Mouse (Mus musculus): ENCODE measurements around the gene Nf1.
A peak's percentile ranks its signal among the peaks of the same experiment; 100 is the strongest.

Gene Nf1

DNA sequence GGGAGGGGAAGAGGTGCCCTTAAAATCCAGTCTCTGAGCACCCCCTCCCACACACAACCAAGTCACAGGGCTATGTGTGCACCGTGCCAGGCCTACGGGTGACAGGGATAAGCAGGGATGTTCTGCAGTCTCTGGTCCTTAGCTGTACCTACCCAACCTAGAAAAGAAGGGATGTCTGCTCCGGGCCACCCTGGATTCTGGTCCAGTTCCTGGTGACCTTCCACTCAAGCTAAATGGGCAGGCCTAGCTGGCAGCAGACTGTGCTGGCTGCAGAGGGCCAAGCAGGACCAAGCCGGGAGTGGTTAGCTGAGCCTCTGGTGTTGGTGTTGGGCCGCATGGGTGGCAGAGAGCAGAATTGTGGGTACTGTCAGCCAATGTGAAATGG, 252.1 kb downstream of the Nf1 start:
- DNase-seq = no peak

DNA sequence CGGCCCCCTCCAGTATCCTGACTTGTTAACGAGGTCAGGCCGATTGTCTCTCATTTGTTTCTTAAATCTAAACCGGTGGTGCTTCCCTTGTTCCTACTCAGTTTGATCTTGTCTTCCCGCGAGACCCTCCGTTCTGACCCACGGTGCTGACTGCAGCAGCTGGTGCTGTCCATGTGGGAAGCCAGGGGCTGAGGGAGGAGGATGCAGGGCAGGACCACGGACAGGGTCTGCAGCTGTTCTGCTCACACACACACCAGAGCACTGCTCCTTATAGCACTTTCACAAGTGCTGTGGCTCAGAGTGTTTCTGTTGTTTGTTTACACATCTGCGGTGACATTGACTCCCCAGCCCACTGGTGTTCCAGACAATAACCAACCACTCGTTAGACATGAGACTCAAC, 254.0 kb downstream of the Nf1 start:
- DNase-seq = no peak

DNA sequence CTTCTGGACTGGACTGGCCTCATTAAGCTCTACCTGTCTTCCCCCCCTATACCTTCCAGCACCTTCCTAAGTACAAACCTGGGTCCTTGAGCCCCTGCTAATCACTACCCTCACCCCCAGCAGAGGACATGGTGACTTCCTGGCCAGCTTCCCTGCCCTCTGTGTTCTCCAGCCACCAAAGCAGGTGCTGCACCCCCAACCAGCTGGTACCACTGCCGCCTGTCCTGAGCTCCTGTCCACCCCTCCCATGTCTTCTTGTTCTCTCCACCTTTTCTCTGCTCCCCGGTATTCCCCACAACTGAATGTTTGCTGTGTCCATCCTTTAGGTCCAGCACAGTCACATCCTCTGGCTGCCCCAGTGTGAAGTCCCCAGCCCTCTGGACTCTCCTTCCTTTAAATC, 271.0 kb downstream of the Nf1 start:
- no peak for DNase-seq

DNA sequence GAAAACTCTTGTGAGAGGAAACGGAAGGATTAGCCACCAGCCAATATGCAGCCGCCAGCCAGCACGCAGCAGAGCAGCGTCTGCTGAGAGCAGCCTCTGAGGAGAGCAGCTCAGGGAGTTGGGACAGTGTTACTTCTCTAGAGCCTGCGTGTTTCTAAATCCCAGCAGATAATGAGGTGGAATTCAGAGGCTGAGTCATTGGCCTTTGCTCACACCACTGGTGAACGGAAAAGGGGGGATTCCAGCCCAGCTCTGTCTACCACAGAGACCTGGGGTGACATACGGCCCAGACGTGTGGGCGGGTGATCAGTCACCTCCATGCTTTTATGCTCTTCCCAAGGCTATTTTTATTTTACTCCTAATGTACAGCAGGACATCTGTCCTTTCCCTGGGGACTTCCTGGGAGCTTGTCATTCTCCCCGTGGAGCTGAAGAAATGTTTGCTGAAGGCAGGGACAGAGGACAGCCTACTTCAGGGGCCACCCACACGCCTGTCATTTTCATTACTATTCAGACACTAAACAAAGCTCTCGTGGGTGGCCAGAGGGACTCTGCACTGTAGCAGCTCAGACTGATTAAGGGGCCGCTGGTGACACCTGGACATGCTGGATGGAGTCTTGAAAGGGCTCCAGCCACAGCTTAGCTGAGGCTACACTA, 271.6 kb downstream of the Nf1 start:
- no peak for DNase-seq

DNA sequence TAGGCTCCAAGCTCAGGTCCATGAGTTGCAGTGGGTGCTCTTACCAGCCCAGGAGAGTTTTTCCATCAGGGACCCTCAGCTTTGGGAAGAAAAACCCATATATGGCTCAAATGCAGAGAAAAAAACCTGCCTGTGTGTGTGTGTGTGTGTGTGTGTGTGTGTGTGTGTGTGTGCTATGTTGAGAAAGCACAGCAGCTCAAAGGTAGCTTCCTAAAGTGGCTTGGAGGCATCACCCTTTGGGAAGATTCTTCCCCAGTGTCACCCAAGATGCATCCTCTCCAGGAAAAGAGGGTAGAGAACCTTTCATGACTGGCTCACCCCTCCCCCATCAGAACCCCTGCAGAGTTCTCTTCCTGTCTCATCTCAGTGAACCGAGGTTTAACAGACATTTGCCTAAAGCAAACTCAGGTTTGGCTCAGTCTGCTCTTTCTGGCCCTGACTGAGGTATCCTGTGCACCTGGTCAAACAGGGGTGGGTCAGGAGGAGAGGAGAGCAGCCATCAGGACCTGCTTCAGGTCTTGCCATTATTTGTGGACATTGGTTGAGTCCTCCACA, 272.6 kb downstream of the Nf1 start:
- DNase-seq = no peak

DNA sequence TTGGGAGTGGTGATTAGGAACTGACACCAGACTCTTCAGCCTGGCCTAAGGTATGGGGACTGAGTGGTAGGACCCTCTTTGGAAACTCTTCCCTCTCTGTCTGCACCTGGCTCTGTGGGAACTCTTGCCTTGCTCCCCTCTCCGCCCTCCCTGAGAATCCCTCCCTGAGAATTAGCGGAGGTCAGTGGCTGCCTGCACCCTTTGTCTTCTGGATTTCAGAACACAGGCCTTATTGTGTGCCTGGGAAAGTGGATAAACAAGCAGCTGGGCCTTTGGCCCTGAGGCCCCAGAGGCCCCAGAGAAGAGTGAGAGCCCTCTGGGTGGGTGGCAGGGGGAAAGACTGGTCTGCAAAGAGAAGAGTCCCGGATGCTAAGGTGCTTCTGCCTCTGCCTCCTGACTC, 273.6 kb downstream of the Nf1 start:
- DNase-seq = no peak

DNA sequence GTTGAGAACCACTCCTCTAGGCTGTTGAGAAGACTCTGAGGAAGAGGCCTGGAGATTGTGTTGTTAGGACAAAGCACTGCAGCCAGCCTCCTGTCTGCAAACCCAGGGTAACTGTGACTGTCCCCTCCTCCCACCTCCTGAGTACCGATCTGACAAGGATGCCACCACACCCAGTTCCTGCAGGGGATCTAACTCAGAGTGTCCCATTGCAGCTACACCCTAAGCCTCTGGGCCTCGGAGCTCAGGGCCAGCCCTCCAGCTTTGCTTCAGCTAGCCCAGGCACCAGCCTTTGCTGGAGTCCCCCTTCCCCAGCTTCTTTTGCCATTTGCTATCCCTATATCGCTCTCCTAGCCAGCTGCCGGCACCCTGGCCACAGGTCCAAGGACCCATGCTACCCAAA, 274.2 kb downstream of the Nf1 start:
- DNase-seq = no peak

DNA sequence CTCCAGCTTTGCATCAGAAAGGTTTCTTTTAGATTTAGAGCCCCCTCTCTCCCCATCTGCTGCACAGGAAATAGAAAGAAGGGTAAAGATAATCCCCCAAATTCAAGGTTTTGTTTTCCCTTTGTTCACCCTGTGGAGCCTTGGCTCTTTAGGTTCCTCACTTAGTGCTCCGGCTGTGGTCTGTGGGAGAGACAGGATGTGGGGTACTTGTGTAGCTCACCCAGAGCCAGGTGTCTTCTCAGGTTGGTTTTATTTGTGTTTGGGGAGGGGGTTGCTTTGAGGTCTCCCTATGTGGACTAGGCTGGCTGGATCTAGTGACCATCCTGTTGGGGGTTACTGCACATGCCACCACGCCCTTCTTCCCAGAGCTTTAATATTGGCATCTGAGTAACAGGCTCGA, 275.4 kb downstream of the Nf1 start:
- DNase-seq = no peak

DNA sequence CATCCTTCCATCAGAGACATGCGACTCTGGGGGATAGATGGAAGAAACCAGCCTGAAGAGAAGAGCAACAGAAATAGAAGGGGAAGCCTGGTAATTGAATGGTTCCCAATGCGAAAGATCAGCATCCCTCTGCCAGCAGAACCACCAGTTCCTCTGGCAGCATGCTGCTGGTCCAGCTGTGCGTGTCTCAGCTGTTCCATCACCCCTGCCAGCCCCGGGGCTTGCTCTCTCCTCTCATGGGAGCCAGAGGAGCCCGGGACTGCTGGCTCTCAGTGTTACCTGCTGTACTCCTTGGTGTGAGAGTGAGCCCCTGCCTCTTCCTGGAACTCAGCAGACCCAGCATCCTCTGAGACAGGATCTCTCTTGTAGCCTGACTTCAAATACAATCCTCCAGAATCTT, 276.4 kb downstream of the Nf1 start:
- DNase-seq = no peak

DNA sequence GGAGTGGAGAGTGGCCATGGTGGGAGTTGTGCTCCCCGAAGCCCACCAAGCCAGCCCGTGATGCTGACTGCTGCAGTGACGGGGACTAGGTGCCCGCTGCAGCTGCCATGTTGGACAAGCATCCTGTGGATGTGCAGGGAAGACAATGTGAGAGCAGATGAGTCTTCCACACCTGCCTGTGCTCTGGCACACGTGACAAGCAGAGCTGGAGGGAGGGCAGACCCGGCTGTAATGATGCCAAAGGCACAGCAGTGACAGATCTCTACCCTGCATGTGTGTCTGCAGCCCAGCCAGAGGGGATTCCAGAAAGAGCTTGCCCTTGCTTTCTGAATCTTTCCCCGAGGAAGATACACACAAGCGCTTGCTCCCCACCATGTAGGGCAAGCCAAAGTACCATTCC, 278.5 kb downstream of the Nf1 start:
- no peak for DNase-seq

DNA sequence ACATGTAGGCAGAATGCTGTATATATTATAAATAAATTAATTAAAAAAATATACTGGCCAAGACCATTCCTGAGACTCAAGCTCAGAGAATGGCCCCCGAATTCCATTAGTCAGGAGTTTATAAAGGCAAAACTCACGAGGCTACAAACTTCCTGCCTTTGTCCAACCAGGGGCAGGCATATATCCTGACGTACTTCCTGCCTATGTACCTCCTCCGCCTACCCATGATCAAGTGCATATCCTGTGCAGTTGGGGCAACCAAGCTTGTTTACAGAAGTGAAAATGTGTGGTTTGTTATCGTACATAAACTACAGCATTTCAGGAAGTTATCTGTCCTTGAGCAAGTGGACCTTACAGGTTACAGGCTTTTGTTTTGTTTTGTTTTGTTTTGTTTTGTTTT, 283.5 kb downstream of the Nf1 start:
- no peak for DNase-seq

DNA sequence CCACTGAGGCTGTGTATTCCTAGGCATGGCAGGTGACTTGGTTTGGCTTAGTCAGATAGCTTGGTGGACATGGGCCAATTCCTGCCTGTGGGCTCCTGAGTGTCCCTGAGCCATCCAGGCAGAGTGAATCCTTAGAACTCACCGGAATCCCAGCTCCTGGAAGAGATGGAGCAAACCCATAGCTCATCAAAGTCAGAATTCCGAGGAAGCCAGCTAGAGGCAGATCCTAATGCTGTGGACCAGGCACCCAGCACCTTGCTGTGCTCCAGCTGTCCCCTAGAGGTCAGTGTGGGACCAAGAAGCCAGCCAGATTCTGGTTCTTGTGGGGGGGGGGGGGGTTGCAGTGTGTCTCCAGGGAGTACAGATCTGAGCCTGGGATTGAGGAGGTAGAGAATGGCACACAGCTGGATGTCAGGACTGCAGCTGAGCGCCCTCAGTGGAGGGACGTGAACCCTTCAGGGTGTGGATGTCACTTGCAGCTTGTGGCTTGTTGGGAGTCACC, 285.4 kb downstream of the Nf1 start:
- peak; percentile 32 to 63 for DNase-seq

DNA sequence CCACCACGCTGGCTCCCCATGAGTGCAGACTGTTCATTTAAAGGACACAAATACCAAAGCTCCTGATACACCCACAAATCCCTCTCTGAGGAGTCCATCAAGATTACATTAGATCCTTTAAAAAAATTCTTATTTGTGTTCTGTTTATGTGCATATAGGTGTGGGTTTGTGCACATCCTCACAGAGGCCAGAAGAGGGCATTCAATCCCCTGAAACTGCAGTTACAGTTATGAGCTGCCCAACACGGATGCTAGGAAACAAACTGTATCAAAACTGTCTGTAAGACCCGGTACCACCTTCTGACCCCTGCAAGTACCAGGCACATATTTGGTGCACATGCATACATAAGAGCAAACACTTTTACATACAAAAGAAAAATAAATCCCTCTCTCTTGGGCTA, 289.2 kb downstream of the Nf1 start:
- no peak for DNase-seq

DNA sequence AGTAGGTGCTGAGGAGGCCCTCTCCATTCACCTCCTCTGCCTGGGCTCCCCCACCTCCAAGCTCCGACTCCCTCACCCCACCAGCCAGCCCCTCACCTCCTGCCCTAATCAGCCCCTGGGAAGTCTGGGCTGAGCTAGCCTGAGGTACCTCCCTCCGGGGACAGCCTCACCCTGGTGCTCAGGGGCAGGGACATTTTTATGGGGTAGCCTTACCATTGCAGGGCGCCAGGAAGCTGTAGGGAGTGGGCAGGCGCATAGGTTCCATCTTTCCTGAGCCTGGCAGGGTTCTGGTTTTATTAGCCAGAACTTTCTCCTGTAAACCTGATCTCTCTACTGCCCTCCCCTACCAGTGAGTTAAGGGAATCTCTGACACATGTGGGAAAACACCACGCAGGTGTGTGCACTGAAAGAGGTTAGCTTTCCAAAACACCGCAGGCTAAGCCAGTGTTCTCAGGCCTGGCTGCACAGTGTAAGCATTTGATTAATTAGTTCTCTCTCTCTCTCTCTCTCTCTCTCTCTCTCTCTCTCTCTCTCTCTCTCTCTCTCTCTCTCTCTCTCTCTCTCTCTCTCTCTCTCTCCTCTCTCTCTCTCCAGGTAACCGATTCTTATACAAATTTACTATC, 290.4 kb downstream of the Nf1 start:
- no peak for DNase-seq

DNA sequence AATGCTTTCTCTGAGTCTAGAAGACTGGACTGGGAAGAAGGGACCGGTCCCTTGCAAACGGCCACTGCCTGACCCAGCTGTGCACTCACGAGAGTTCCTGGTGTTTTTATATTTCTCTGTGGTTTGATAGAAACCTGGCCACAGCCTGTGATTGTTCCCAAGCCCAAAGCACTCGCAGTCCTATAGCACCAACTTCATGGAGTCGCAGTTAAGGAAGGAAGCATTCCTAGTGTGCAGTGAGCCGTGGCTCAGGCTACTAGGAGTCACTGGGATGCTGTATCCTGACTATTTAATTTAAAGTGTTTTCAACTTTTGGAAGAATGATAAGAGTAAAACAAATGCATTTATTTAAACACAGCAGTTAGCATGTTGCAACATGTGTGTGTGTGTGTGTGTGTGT, 291.0 kb downstream of the Nf1 start:
- DNase-seq = no peak
